Mouse (Mus musculus) intestine, postnatal 0 days (tissue): Measurements from ENCODE around the gene Heg1. TPM values are rescaled to one million over a fixed set of nuclear protein-coding genes. Genes with fewer than 3 reads are reported as not detected.

Source experiments
- ATAC-seq: fragments of 200-750 bp; cut with Nextera tagmentation; 2 replicates; pipeline ENCODE4 v1.8.0; 2017; ENCODE audit warnings: mild to moderate bottlenecking, moderate TSS enrichment, moderate library complexity
- H3K27ac ChIP-seq: fragments of 300-500 bp; sonication (generic); 2 replicates; pipeline ENCODE4 v1.5.1; 2014; ENCODE audit warnings: mild to moderate bottlenecking, low read depth, low read length, moderate library complexity
- H3K27me3 ChIP-seq: fragments of 300-500 bp; sonication (generic); replicated peaks from 2 replicates; pipeline ENCODE4 v1.6.1; 2014; ENCODE audit warnings: low read length, mixed read lengths; ENCODE audit not compliant: control insufficient read depth, insufficient read depth
- H3K36me3 ChIP-seq: fragments of 300-500 bp; sonication (generic); 2 replicates; pipeline ENCODE4 v1.6.1; 2014; ENCODE audit warnings: mild to moderate bottlenecking, moderate library complexity; ENCODE audit not compliant: control insufficient read depth, insufficient read depth
- H3K4me1 ChIP-seq: fragments of 300-500 bp; sonication (generic); replicated peaks from 2 replicates; pipeline ENCODE4 v1.6.1; 2014; ENCODE audit warnings: antibody characterized with exemption, low read length, mixed read lengths; ENCODE audit not compliant: control insufficient read depth, insufficient read depth
- H3K4me2 ChIP-seq: fragments of 300-500 bp; sonication (generic); replicated peaks from 2 replicates; pipeline ENCODE4 v1.6.1; 2014; ENCODE audit warnings: low read depth, mild to moderate bottlenecking, moderate library complexity
- H3K4me3 ChIP-seq: fragments of 300-500 bp; sonication (generic); 2 replicates; pipeline ENCODE4 v1.5.1; 2014; ENCODE audit warnings: low read depth, low read length
- H3K9ac ChIP-seq: fragments of 300-500 bp; sonication (generic); 2 replicates; pipeline ENCODE4 v1.6.1; 2014; ENCODE audit warnings: mild to moderate bottlenecking, low read depth, low read length
- H3K9me3 ChIP-seq: fragments of 300-500 bp; sonication (generic); 2 replicates; pipeline ENCODE4 v1.6.1; 2016; ENCODE audit warnings: mixed run types; ENCODE audit not compliant: control insufficient read depth
- CTCF ChIP-seq: sonication (generic); IDR thresholded peaks from 2 replicates; pipeline ENCODE4 v1.5.1; 2016; ENCODE audit warnings: low read depth, mild to moderate bottlenecking, control low read depth, antibody characterized with exemption, moderate library complexity
- WGBS: fragments of 180-500 bp; shearing (Covaris S2); extraction: QIAGEN DNeasy Blood & Tissue Kit; methylation state at CpG from one replicate; pipeline ENCODE4 v1.1.7; 2014; 5-methylcytosine and 5-hydroxymethylcytosine counted together
- polyA plus RNA-seq: library from polyadenylated mRNA; unstranded; fragments of >200 nt; fragmentation: Nextera tagmentation; extraction: Ambion mirVana; gene quantifications from 2 replicates; pipeline ENCODE4 v1.2.1, GENCODE M21; 2015

Heg1 gene
- polyA plus RNA-seq, 1 experiment from 2014 or later = 11.6 TPM

- H3K27me3 ChIP-seq = no peaks in the 10 kb centered on the region
- no peak overlapping the region for H3K9ac ChIP-seq
- no peak for ATAC-seq
- H3K27ac ChIP-seq = peak overlapping the region; percentile 11; the same call in 1 of the 2 replicates
- WGBS = 68% methylated on average over 1 of the region's 1 CpGs
- no peaks in the 10 kb centered on the region for H3K9me3 ChIP-seq
- no peak for TF ChIP-seq CTCF
- H3K4me3 ChIP-seq = no peak overlapping the region
- peaks cover 20% of the 10 kb centered on the region for H3K4me1 ChIP-seq
- H3K4me2 ChIP-seq = no peak overlapping the region
- no peaks in the 10 kb centered on the region for H3K36me3 ChIP-seq
Observed at GRCm38 (mm10) chr16:33782729-33783091, 98.5 kb downstream of the Heg1 start.

GRCm38 (mm10) chr16:33784547-33784946, 100.4 kb downstream of the Heg1 start:
- 32% methylated on average over 1 of the region's 1 CpGs for WGBS
- Histone ChIP-seq H3K27me3 (no peaks in the 10 kb centered on the region), H3K36me3 (no peaks in the 10 kb centered on the region), H3K27ac (peak overlapping the region; percentile 88), H3K4me3 (no peak overlapping the region), H3K9ac (no peak overlapping the region), H3K4me2 (peak overlapping the region; percentile 24; the same call in 1 of the 2 replicates), H3K4me1 (peaks cover 16% of the 10 kb centered on the region), H3K9me3 (no peaks in the 10 kb centered on the region)
- no peak for ATAC-seq
- no peak for TF ChIP-seq CTCF

- WGBS = 33% methylated on average over 8 of the region's 8 CpGs
Observed at GRCm38 (mm10) chr16:33785092-33785704, 101.0 kb downstream of the Heg1 start.

GRCm38 (mm10) chr16:33786657-33787390, 102.7 kb downstream of the Heg1 start:
- peak; percentile 92 for ATAC-seq
- H3K4me3 ChIP-seq = no peak overlapping the region
- TF ChIP-seq CTCF = no peak
- H3K27me3 ChIP-seq = no peaks in the 10 kb centered on the region
- H3K27ac ChIP-seq = peak overlapping the region; percentile 88
- H3K36me3 ChIP-seq = no peaks in the 10 kb centered on the region
- peaks cover 13% of the 10 kb centered on the region for H3K4me1 ChIP-seq
- 31% methylated on average over 7 of the region's 7 CpGs for WGBS
- H3K4me2 ChIP-seq = peak overlapping the region; percentile 48
- H3K9ac ChIP-seq = no peak overlapping the region
- H3K9me3 ChIP-seq = no peaks in the 10 kb centered on the region

More at GRCm38 (mm10) chr16:33785092-33785704, 101.0 kb downstream of the Heg1 start:
- H3K4me3 ChIP-seq = no peak overlapping the region
- H3K9ac ChIP-seq = no peak overlapping the region
- H3K27ac ChIP-seq = peak overlapping the region; percentile 88
- peaks cover 16% of the 10 kb centered on the region for H3K4me1 ChIP-seq
- TF ChIP-seq CTCF = no peak
- no peaks in the 10 kb centered on the region for H3K9me3 ChIP-seq
- peak; percentile 38 for ATAC-seq
- H3K36me3 ChIP-seq = no peaks in the 10 kb centered on the region
- peak overlapping the region; percentile 24; the same call in 1 of the 2 replicates for H3K4me2 ChIP-seq
- H3K27me3 ChIP-seq = no peaks in the 10 kb centered on the region

- H3K4me3 ChIP-seq = peak within 1 kb of the TSS; percentile 59
- H3K27ac ChIP-seq = peak within 1 kb of the TSS; percentile 78
- H3K4me2 ChIP-seq = peak within 1 kb of the TSS; percentile 64
- H3K36me3 ChIP-seq = peaks cover 3% of the 10 kb centered on the region; the same call in 1 of the 2 replicates
- TF ChIP-seq CTCF = no peak
- peaks cover 11% of the 10 kb centered on the region; the same call in 1 of the 2 replicates for H3K4me1 ChIP-seq
- H3K9me3 ChIP-seq = no peaks in the 10 kb centered on the region
- whole genome bisulfite sequencing = 44% methylated on average over 10 of the region's 10 CpGs
- H3K9ac ChIP-seq = peak within 1 kb of the TSS; percentile 63
- peak; percentile 88 for ATAC-seq
- H3K27me3 ChIP-seq = no peaks in the 10 kb centered on the region
Observed at GRCm38 (mm10) chr16:33793846-33794791, 109.9 kb downstream of the Heg1 start, which contains the start of gene Muc13. Muc13 (plus strand) TSS chr16:33794037.
